Mouse (Mus musculus) olfactory bulb, adult 2 months (tissue): ENCODE data around the gene Zfp239.
"Not testable (repeated sequence)": the region's sequence is repeated elsewhere in the genome, so short reads cannot be mapped to it uniquely, and the experiment has no call there.

ENCODE experiments used
- CTCF ChIP-seq: fragments of 200-500 bp; IDR thresholded peaks from 2 replicates; pipeline ENCODE4 v1.5.1; 2012; ENCODE audit warnings: low read depth, mild to moderate bottlenecking, low read length, moderate library complexity; ENCODE audit not compliant: insufficient read depth
- POLR2A ChIP-seq: fragments of 200-500 bp; IDR thresholded peaks from 2 replicates; pipeline ENCODE4 v1.6.1; 2012; ENCODE audit warnings: mild to moderate bottlenecking, low read depth, low read length, moderate library complexity; ENCODE audit not compliant: insufficient read depth

DNA sequence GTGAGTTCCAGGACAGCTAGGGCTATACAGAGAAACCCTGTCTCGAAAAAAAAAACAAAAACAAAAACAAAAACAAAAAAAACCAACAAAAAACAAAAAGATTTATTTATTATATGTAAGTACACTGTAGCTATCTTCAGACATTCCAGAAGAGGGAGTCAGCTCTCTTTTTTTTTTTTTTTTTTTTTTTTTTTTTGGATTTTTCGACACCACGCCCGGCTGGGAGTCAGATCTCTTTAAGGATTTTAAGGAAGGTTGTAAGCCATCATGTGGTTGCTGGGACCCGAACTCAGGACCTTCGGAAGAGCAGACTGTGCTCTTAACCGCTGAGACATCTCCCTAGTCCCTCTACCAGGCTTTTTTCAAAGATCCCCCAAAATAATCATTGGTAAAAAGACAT lies 11.6 kb downstream of the Zfp239 start:
- TF ChIP-seq CTCF, POLR2A: not testable (repeated sequence)
